Mouse (Mus musculus): ENCODE results near the gene Paqr3.

- TF ChIP-seq POLR2A (IDR thresholded peaks at IDR 0.05; ENCODE audit: extremely low read depth, insufficient read depth, low read length): no peak
- TF ChIP-seq CTCF (IDR thresholded peaks at IDR 0.05; ENCODE audit: extremely low read depth, insufficient read depth, low read length): no peak
Observed at GRCm38 (mm10) chr5:97085071-97085470, 26.3 kb downstream of the Paqr3 start.
